In the genomic region with DNA sequence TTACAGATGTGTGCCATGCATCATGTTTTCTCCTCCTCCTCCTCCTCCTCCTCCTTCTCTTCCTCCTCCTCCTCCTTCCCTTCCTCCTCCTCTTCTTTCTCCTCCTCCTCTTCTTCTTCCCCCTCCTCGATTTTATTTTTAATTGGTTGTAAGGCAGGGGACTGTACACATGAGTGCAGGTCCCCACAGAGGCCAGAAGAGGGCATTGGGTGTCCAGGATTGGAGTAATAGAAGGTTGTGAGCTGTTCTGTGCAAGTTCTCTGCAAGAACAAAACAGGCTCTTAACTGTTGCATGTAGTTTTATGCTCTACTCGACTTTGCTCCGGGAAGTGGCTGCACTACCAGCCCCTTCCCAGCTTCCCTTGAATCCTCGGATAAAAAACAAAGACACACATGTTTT, we compare ENCODE assay signal across 16 mouse cellular contexts. TPM values are rescaled to one million over a fixed set of nuclear protein-coding genes. Genes with fewer than 3 reads are reported as not detected.
DNase-seq lines count a peak whose midpoint lies in the region; ATAC-seq and TF ChIP-seq lines count a peak whose summit lies in the region.
"Had no signal": no experiment of that assay in that cellular context is flagged by ENCODE, and none has a peak within 500 bp of the region (broad histone marks: within the 10 kb centered on the region; RNA-seq: fewer than 3 reads in every experiment).

No protein-coding gene starts in this region.

- no peak overlapping the region for H3K4me2 ChIP-seq in liver, embryonic 11.5 days
- no peak overlapping the region for H3K4me2 ChIP-seq in hindbrain, embryonic 12.5 days (replicated peaks)
- H3K4me2 ChIP-seq: embryonic facial prominence, embryonic 13.5 days; heart, embryonic 13.5 days had no signal

- H3K9ac ChIP-seq in liver, adult 2 months (ENCODE audit: low read depth, low read length), result no peak overlapping the region
- no peak overlapping the region for H3K9ac ChIP-seq in liver, embryonic 11.5 days (ENCODE audit: low read depth, low read length)
- no peak overlapping the region for H3K9ac ChIP-seq in hindbrain, embryonic 12.5 days
- H3K9ac ChIP-seq: embryonic facial prominence, embryonic 13.5 days; heart, embryonic 13.5 days had no signal

- no peaks in the 10 kb centered on the region for H3K79me2 ChIP-seq in liver, adult 2 months (ENCODE audit: control insufficient read depth, insufficient read depth, low read length)
- no peaks in the 10 kb centered on the region for H3K79me2 ChIP-seq in C2C12 (ENCODE audit: control insufficient read depth, insufficient read depth)

- intact Hi-C loops in gastrocnemius, adult 2 months (cut with DNase I), result loop anchor here (1.0 kb wide), 1 partner anchor 25 kb away; no protein-coding TSS in a partner anchor

- peak; percentile 57 for TF ChIP-seq CTCF in gastrocnemius, adult 2 months (IDR thresholded peaks at IDR 0.05)
- peak; percentile 38; the same call in 1 of the 2 replicates for TF ChIP-seq CTCF in liver, adult 2 months (IDR thresholded peaks at IDR 0.05; ENCODE audit: low read depth, low read length)
- peak; percentile 18 for TF ChIP-seq CTCF in C2C12 (IDR thresholded peaks at IDR 0.05; ENCODE audit: control insufficient read depth, insufficient read depth, insufficient read length)

- 81% methylated on average over 4 of the region's 4 CpGs for WGBS in liver, adult 2 months
- 69% methylated on average over 4 of the region's 4 CpGs for WGBS in liver, embryonic 11.5 days
- 75% methylated on average over 4 of the region's 4 CpGs for WGBS in hindbrain, embryonic 12.5 days

- H3K36me3 ChIP-seq in liver, adult 2 months (ENCODE audit: control insufficient read depth, insufficient read depth, low read length), result peaks cover 4% of the 10 kb centered on the region; the same call in 1 of the 2 replicates
- H3K36me3 ChIP-seq in liver, embryonic 11.5 days (ENCODE audit: control insufficient read depth, insufficient read depth, low read length), result peaks cover 12% of the 10 kb centered on the region; the same call in 1 of the 2 replicates
- H3K36me3 ChIP-seq in C2C12 (ENCODE audit: control insufficient read depth, insufficient read depth), result peaks cover 29% of the 10 kb centered on the region
- H3K36me3 ChIP-seq in hindbrain, embryonic 12.5 days, result peaks cover 48% of the 10 kb centered on the region

- H3K79me3 ChIP-seq in C2C12 (ENCODE audit: low read depth), result no peaks in the 10 kb centered on the region

- no peaks in the 10 kb centered on the region for H3K4me1 ChIP-seq in liver, adult 2 months (ENCODE audit: control insufficient read depth, insufficient read depth, low read length)
- H3K4me1 ChIP-seq in liver, embryonic 11.5 days (replicated peaks; ENCODE audit: control insufficient read depth, insufficient read depth, low read length), result no peaks in the 10 kb centered on the region
- no peaks in the 10 kb centered on the region; the same call in 1 of the 2 replicates for H3K4me1 ChIP-seq in hindbrain, embryonic 12.5 days
- H3K4me1 ChIP-seq: heart, embryonic 13.5 days had no signal

- no peak for DNase-seq in gastrocnemius, adult 2 months
- no peak for DNase-seq in gastrocnemius, postnatal 4 days (ENCODE audit: low spot score in 2 of 2)
- peak; percentile 10 for DNase-seq in liver, adult 2 months (ENCODE audit: extremely low read depth, low read depth, low spot score)
- no peak for DNase-seq in liver, embryonic 11.5 days (ENCODE audit: low spot score)
- peak; percentile 56 for DNase-seq in brain, adult 2 months (ENCODE audit: low read depth, low spot score)
- no peak for DNase-seq in MN1 (ENCODE audit: low spot score)
- DNase-seq: kidney, postnatal 25 days; thymus, postnatal 14 days had no signal

- no peaks in the 10 kb centered on the region for H3K27me3 ChIP-seq in liver, adult 2 months (ENCODE audit: control insufficient read depth, insufficient read depth, low read length)
- H3K27me3 ChIP-seq in liver, embryonic 11.5 days (replicated peaks; ENCODE audit: control insufficient read depth, insufficient read depth, low read length), result no peaks in the 10 kb centered on the region
- peaks cover 7% of the 10 kb centered on the region for H3K27me3 ChIP-seq in C2C12 (ENCODE audit: control insufficient read depth, insufficient read depth, insufficient read length)
- no peaks in the 10 kb centered on the region for H3K27me3 ChIP-seq in hindbrain, embryonic 12.5 days
- H3K27me3 ChIP-seq: embryonic facial prominence, embryonic 13.5 days had no signal

- no peaks in the 10 kb centered on the region for H3K9me3 ChIP-seq in liver, embryonic 11.5 days (ENCODE audit: control insufficient read depth, low read length)
- H3K9me3 ChIP-seq in hindbrain, embryonic 12.5 days (replicated peaks), result no peaks in the 10 kb centered on the region
- H3K9me3 ChIP-seq: embryonic facial prominence, embryonic 13.5 days; heart, embryonic 13.5 days had no signal

- H3K27ac ChIP-seq in gastrocnemius, adult 2 months, result no peak overlapping the region
- no peak overlapping the region for H3K27ac ChIP-seq in liver, adult 2 months (replicated peaks; ENCODE audit: insufficient read depth, low read depth, low read length)
- no peak overlapping the region for H3K27ac ChIP-seq in liver, embryonic 11.5 days (ENCODE audit: low read depth, low read length)
- H3K27ac ChIP-seq in hindbrain, embryonic 12.5 days, result no peak overlapping the region
- H3K27ac ChIP-seq: embryonic facial prominence, embryonic 13.5 days; heart, embryonic 13.5 days had no signal

- no peak overlapping the region for H3K4me3 ChIP-seq in gastrocnemius, adult 2 months
- H3K4me3 ChIP-seq in liver, adult 2 months (ENCODE audit: insufficient read depth, low read depth, low read length), result no peak overlapping the region
- no peak overlapping the region for H3K4me3 ChIP-seq in liver, embryonic 11.5 days (ENCODE audit: low read depth, low read length)
- H3K4me3 ChIP-seq in C2C12 (ENCODE audit: insufficient read depth, poor library complexity, severe bottlenecking), result no peak overlapping the region
- H3K4me3 ChIP-seq in hindbrain, embryonic 12.5 days, result no peak overlapping the region
- H3K4me3 ChIP-seq: embryonic facial prominence, embryonic 13.5 days; heart, embryonic 13.5 days had no signal

- no peak for TF ChIP-seq POLR2A in liver, adult 2 months (IDR thresholded peaks at IDR 0.05; ENCODE audit: extremely low read depth, insufficient read depth, low read length)

- H3ac ChIP-seq in C2C12 (ENCODE audit: control insufficient read depth, insufficient read length, low read depth), result no peak overlapping the region

- ATAC-seq in liver, embryonic 11.5 days (replicated peaks; ENCODE audit: low FRiP score), result no peak
- ATAC-seq in hindbrain, embryonic 12.5 days (ENCODE audit: low FRiP score), result no peak
- ATAC-seq: forebrain, embryonic 14.5 days had no signal

TF ChIP-seq in C2C12, 6 proteins besides CTCF, POLR2A, EP300 and RAD21:
- no peak for TF ChIP-seq USF1 (IDR thresholded peaks at IDR 0.05; ENCODE audit: low read depth)
- no peak for TF ChIP-seq FOSL1 (IDR thresholded peaks at IDR 0.05; ENCODE audit: insufficient read depth, low read length, poor library complexity, severe bottlenecking)
- no peak for TF ChIP-seq MYOG (IDR thresholded peaks at IDR 0.05; ENCODE audit: control insufficient read depth, extremely low read depth, insufficient read length)
- no peak for TF ChIP-seq MYOD1 (IDR thresholded peaks at IDR 0.05; ENCODE audit: control insufficient read depth, insufficient read length, low read depth)
- no peak for TF ChIP-seq MAX (IDR thresholded peaks at IDR 0.05)
- TF ChIP-seq CEBPB (IDR thresholded peaks at IDR 0.05; ENCODE audit: low read depth), result no peak

RNA-seq across cellular contexts. Expression of a gene that starts 11.6 kb away (rescaled TPM):
- total RNA-seq in gastrocnemius, adult 2 months (2021), result 10 to 100 TPM; 25.6 to 33.7 TPM
- total RNA-seq in gastrocnemius, postnatal 4 days (2021), result 10 to 100 TPM; 55.6 to 59.3 TPM
- total RNA-seq in liver, adult 2 months (2014; rRNA removed), result 8.9 and 10.8 TPM in 2 replicates
- polyA plus RNA-seq in liver, adult 2 months (2012; rRNA removed), result 12.3 and 15.0 TPM in 2 replicates
- polyA plus RNA-seq in liver, embryonic 11.5 days (2014; fragmentation: Nextera tagmentation; extraction: Ambion mirVana), result 113 and 123 TPM in 2 replicates
- polyA plus RNA-seq in C2C12 (2012; fragmentation: generic; extraction: Trizol), result 118 TPM
- polyA plus RNA-seq in hindbrain, embryonic 12.5 days (2016; fragmentation: Nextera tagmentation; extraction: Ambion mirVana), result 178 and 179 TPM in 2 replicates

RNA-seq across cellular contexts. Expression of a gene that starts 15.5 kb away (rescaled TPM):
- total RNA-seq in gastrocnemius, adult 2 months (2021), result not detected
- under 1 TPM; 0.10 to 0.13 TPM for total RNA-seq in gastrocnemius, postnatal 4 days (2021)
- 0.09 TPM in 1 of 2 replicates, not detected in the other for total RNA-seq in liver, adult 2 months (2014; rRNA removed)
- 0.06 TPM in 1 of 2 replicates, not detected in the other for polyA plus RNA-seq in liver, adult 2 months (2012; rRNA removed)
- polyA plus RNA-seq in liver, embryonic 11.5 days (2014; fragmentation: Nextera tagmentation; extraction: Ambion mirVana), result 0.15 TPM in 1 of 2 replicates, not detected in the other
- 0.04 TPM for polyA plus RNA-seq in C2C12 (2012; fragmentation: generic; extraction: Trizol)
- 0.40 TPM in 1 of 2 replicates, not detected in the other for polyA plus RNA-seq in hindbrain, embryonic 12.5 days (2016; fragmentation: Nextera tagmentation; extraction: Ambion mirVana)
- total RNA-seq: gastrocnemius, adult 8-10 months; monocyte, adult 5-6 weeks had no signal

RNA-seq across cellular contexts. Expression of a gene that starts 54.8 kb away (rescaled TPM):
- 10 to 100 TPM; 24.8 to 27.0 TPM for total RNA-seq in gastrocnemius, adult 2 months (2021)
- total RNA-seq in gastrocnemius, postnatal 4 days (2021), result 10 to 100 TPM; 32.6 to 34.5 TPM
- total RNA-seq in liver, adult 2 months (2014; rRNA removed), result 7.9 and 8.6 TPM in 2 replicates
- polyA plus RNA-seq in liver, adult 2 months (2012; rRNA removed), result 15.8 and 27.9 TPM in 2 replicates
- polyA plus RNA-seq in liver, embryonic 11.5 days (2014; fragmentation: Nextera tagmentation; extraction: Ambion mirVana), result 27.7 and 30.5 TPM in 2 replicates
- polyA plus RNA-seq in C2C12 (2012; fragmentation: generic; extraction: Trizol), result 24.7 TPM
- polyA plus RNA-seq in hindbrain, embryonic 12.5 days (2016; fragmentation: Nextera tagmentation; extraction: Ambion mirVana), result 82.3 and 83.3 TPM in 2 replicates

RNA-seq across cellular contexts. Expression of a gene that starts 55.6 kb away (rescaled TPM):
- not detected for total RNA-seq in gastrocnemius, adult 2 months (2021)
- total RNA-seq in gastrocnemius, postnatal 4 days (2021), result not detected
- under 0.01 TPM in 1 of 2 replicates, not detected in the other for total RNA-seq in liver, adult 2 months (2014; rRNA removed)
- 0.02 TPM in 1 of 2 replicates, not detected in the other for polyA plus RNA-seq in liver, adult 2 months (2012; rRNA removed)
- polyA plus RNA-seq in liver, embryonic 11.5 days (2014; fragmentation: Nextera tagmentation; extraction: Ambion mirVana), result 0.08 and 0.09 TPM in 2 replicates
- polyA plus RNA-seq in C2C12 (2012; fragmentation: generic; extraction: Trizol), result not detected
- 0.10 and 0.22 TPM in 2 replicates for polyA plus RNA-seq in hindbrain, embryonic 12.5 days (2016; fragmentation: Nextera tagmentation; extraction: Ambion mirVana)
- total RNA-seq: gastrocnemius, adult 8-10 months; monocyte, adult 5-6 weeks; neutrophil, adult 5-6 weeks had no signal

Comparison
In these comparisons a context has a peak if more than half of its experiments do, and no peak if none do; other contexts are left out.
1. DNase-seq: peak in liver, adult 2 months (single experiment) and brain, adult 2 months (single experiment); none in gastrocnemius, adult 2 months (single experiment), gastrocnemius, postnatal 4 days (0 of 2), liver, embryonic 11.5 days (single experiment) and MN1 (single experiment).
2. Peak in every context shown above with its lines, with median percentiles within 50 percentile points of each other: CTCF ChIP-seq.